In genomic region chr6:145149054-145149453, GRCm38 (mm10) we compare ENCODE assay signal across 9 mouse cellular contexts. TPM values are rescaled to one million over a fixed set of nuclear protein-coding genes. Genes with fewer than 3 reads are reported as not detected.
DNase-seq lines count a peak whose midpoint lies in the region; ATAC-seq lines count a peak whose summit lies in the region.
"Had no signal": no experiment of that assay in that cellular context is flagged by ENCODE, and none has a peak within 500 bp of the region (broad histone marks: within the 10 kb centered on the region; RNA-seq: fewer than 3 reads in every experiment).

No protein-coding gene starts in this region.

- peak; percentile 29; the same call in 1 of the 2 replicates for ATAC-seq in forebrain, embryonic 14.5 days
- ATAC-seq in forebrain, embryonic 16.5 days, result no peak
- peak; percentile 94 for ATAC-seq in monocyte, adult 5-6 weeks (replicated peaks; ENCODE audit: insufficient number of reproducible peaks, low FRiP score, low TSS enrichment, poor library complexity, severe bottlenecking)

- intact Hi-C loops in left cerebral cortex, postnatal 36 days (cut with DNase I), result no loop called here

- H3K4me2 ChIP-seq in forebrain, embryonic 14.5 days (ENCODE audit: low read length), result no peak overlapping the region
- H3K4me2 ChIP-seq in forebrain, embryonic 16.5 days (ENCODE audit: low read length), result no peak overlapping the region

- no peaks in the 10 kb centered on the region for H3K36me3 ChIP-seq in forebrain, embryonic 14.5 days (ENCODE audit: control insufficient read depth, insufficient read depth, low read length)
- H3K36me3 ChIP-seq in forebrain, embryonic 16.5 days (ENCODE audit: control insufficient read depth, insufficient read depth), result no peaks in the 10 kb centered on the region

- no peak overlapping the region for H3K9ac ChIP-seq in forebrain, embryonic 14.5 days (ENCODE audit: low read length)
- no peak overlapping the region for H3K9ac ChIP-seq in forebrain, embryonic 16.5 days (replicated peaks; ENCODE audit: low read depth, low read length)

- H3K4me1 ChIP-seq in forebrain, embryonic 14.5 days (ENCODE audit: control insufficient read depth, insufficient read depth, low read length), result no peaks in the 10 kb centered on the region
- no peaks in the 10 kb centered on the region; the same call in 1 of the 2 replicates for H3K4me1 ChIP-seq in forebrain, embryonic 16.5 days (replicated peaks; ENCODE audit: control insufficient read depth, insufficient read depth, low read length)

- no peaks in the 10 kb centered on the region for H3K9me3 ChIP-seq in forebrain, embryonic 14.5 days (replicated peaks; ENCODE audit: control insufficient read depth, low read length)
- H3K9me3 ChIP-seq in forebrain, embryonic 16.5 days (ENCODE audit: control insufficient read depth, low read length), result no peaks in the 10 kb centered on the region

- H3K27me3 ChIP-seq in forebrain, embryonic 14.5 days (replicated peaks; ENCODE audit: control insufficient read depth, insufficient read depth, low read length), result no peaks in the 10 kb centered on the region
- H3K27me3 ChIP-seq in forebrain, embryonic 16.5 days (replicated peaks; ENCODE audit: control insufficient read depth, insufficient read depth, low read length), result no peaks in the 10 kb centered on the region

- 55% methylated on average over 9 of the region's 9 CpGs for WGBS in forebrain, embryonic 14.5 days
- 52% methylated on average over 9 of the region's 9 CpGs for WGBS in forebrain, embryonic 16.5 days

- no peak overlapping the region for H3K4me3 ChIP-seq in forebrain, embryonic 14.5 days (ENCODE audit: low read depth, low read length)
- H3K4me3 ChIP-seq in forebrain, embryonic 16.5 days (replicated peaks; ENCODE audit: low read length), result no peak overlapping the region

- DNase-seq in forebrain, embryonic 14.5 days (ENCODE audit: low spot score), result no peak
- peak; percentile 10 to 11 for DNase-seq in left cerebral cortex, postnatal 36 days (ENCODE audit: low spot score in 2 of 2)
- no peak for DNase-seq in left cerebral cortex, adult 11 months (ENCODE audit: low spot score)
- peak; percentile 72 for DNase-seq in layer of hippocampus, adult 9-11 months
- DNase-seq in cerebellum, postnatal 36 days, result no peak
- no peak for DNase-seq in adrenal gland, adult 2 months
- DNase-seq: heart, postnatal 10 days had no signal

- no peak overlapping the region for H3K27ac ChIP-seq in forebrain, embryonic 14.5 days (ENCODE audit: low read depth, low read length)
- H3K27ac ChIP-seq in forebrain, embryonic 16.5 days (ENCODE audit: low read length), result no peak overlapping the region

RNA-seq across cellular contexts. Expression of gene Lrmp, which starts 33.6 kb away (rescaled TPM):
- polyA plus RNA-seq in forebrain, embryonic 14.5 days (2014; fragmentation: Nextera tagmentation; extraction: Ambion mirVana), result 0.58 and 1.1 TPM in 2 replicates
- polyA plus RNA-seq in forebrain, embryonic 16.5 days (2015; fragmentation: Nextera tagmentation; extraction: Ambion mirVana), result 0.35 and 0.82 TPM in 2 replicates
- total RNA-seq in left cerebral cortex, postnatal 36 days (2021), result 1 to 10 TPM; 2.0 to 4.3 TPM
- total RNA-seq in monocyte, adult 5-6 weeks (2017), result 254 to 293 TPM (median 262 TPM) in 3 replicates
- total RNA-seq in adrenal gland, adult 2 months (2021), result 1 to 10 TPM; 2.6 to 3.0 TPM
- polyA plus RNA-seq in adrenal gland, adult 2 months (2012; rRNA removed), result 7.7 and 8.6 TPM in 2 replicates

Comparison
In these comparisons a context has a peak if more than half of its experiments do, and no peak if none do; other contexts are left out.
1. DNase-seq: peak in left cerebral cortex, postnatal 36 days (2 of 2) and layer of hippocampus, adult 9-11 months (single experiment); none in forebrain, embryonic 14.5 days (single experiment), left cerebral cortex, adult 11 months (single experiment), cerebellum, postnatal 36 days (0 of 2) and adrenal gland, adult 2 months (single experiment).
2. RNA of gene Lrmp, which starts 33.6 kb away (total RNA-seq): 254 to 293 TPM in monocyte, adult 5-6 weeks; 2.0 to 4.3 TPM in left cerebral cortex, postnatal 36 days and 2.6 to 3.0 TPM in adrenal gland, adult 2 months; every median in the first group is over 10 times any median in the second.